Mouse (Mus musculus): ENCODE data around the gene Tulp2.
"Not testable (repeated sequence)": the region's sequence is repeated elsewhere in the genome, so short reads cannot be mapped to it uniquely, and the experiment has no call there.

The Tulp2 gene

DNA sequence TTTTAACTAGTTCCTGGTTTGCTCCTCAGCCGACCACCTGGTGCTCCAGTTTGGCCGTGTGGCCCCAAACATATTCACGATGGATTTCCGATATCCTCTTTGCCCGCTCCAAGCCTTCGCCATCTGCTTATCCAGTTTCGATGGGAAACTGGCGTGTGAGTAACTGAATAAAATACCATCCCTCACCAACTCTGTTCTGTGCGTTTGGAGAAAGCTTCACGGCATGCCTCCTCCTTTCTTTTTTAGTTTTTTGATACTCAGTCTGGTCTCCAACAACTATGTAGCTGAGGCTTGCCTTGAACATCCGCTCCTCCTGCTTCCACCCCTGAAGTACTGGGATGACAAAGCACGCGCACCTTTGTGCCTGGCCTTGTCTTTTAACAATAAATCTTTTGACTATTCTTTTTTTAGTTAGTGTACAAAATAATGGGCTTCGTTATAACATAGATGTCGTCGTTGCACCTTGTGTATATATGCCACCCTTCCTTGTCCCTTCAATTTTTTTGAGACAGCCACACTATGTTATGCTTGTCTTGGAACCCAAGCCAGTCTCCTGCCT lies 40.6 kb downstream of the Tulp2 start:
- DNase-seq (ENCODE audit: low read depth), result no peak

DNA sequence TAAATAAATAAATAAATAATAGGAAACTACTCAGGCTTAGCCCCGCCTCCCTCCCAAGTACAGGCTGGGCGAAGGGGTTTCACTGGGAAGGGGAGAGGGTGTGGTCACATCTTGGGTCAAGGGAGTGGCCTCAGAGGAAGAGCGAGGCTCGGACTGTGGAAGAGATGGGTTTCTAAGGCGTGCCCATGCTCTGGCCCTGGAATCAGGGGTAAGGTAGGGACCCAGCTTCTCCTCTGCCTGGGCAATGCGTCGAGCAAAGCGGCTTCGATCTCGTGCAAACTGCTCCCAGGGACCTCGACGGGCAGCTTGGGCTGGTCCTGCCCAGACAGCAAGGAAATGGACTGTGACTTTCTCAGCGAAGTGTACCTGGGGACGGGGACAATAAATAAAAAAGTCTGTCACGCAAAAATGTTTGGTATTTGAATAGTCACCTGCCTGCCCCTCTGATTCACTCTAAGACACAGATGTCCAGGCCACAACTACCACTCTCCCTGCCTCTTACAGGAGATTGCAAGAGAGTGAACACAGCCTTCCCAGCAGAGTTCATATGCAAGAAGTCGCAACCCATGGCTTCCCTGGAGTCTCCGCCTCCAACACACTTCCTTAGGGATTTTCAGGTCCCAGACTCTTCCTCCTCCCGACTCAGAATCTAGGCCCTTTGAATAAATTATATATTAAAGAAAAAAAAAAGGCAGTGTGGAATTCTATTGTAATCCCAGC lies 41.4 kb downstream of the Tulp2 start:
- DNase-seq (ENCODE audit: low read depth), result no peak

- DNase-seq (ENCODE audit: low read depth), result no peak
Observed at GRCm38 (mm10) chr7:45523678-45524170, 42.0 kb downstream of the Tulp2 start.

DNA sequence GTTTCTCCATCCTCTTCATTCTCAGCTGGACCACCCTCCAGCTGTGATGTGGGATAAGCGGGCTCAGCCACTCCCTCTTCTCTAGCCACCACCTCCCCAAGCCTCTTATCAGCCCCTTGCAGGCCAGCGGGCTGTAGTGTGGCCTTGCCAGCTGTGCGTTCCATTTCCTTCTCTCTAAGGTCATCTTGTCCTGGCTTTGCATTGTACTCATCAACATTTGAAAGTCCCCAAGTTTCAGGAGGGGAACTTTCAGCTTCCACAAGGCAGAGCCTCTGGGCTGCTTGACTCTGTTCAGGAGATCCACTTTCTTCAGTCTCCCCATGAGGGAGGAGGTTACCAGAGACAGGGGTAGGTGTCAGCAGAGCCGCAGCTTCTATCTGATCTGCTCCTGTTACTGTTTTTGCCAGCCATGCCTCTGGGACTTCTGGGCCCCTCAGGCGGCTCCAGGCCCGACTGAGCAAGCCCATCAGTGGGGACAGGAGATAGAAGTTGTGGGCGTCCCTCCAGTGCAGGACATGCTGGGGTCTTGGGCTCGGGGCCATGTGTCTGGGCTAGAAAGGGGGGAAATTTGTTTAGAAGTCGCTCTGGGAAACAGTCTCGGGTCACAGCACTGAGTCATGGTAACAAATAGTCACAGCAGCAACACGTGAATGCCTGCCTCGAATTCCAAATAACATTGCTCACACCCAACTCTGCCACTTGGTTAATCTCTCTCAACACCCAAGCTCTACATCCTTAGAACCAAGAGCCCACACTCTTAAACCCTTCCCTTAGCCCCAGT lies 43.4 kb downstream of the Tulp2 start:
- no peak for DNase-seq (ENCODE audit: low read depth)

- peak; percentile 97 for DNase-seq (ENCODE audit: low read depth)
Observed at GRCm38 (mm10) chr7:45525809-45526473, 44.3 kb downstream of the Tulp2 start, which contains the start of the genes Ppp1r15a and Plekha4. Gene Ppp1r15a, minus strand, starts transcription at chr7:45526268. Gene Plekha4, plus strand, starts transcription at chr7:45526330.

- DNase-seq (ENCODE audit: low read depth), result no peak
Observed at GRCm38 (mm10) chr7:45526474-45527120, 44.9 kb downstream of the Tulp2 start.

DNA sequence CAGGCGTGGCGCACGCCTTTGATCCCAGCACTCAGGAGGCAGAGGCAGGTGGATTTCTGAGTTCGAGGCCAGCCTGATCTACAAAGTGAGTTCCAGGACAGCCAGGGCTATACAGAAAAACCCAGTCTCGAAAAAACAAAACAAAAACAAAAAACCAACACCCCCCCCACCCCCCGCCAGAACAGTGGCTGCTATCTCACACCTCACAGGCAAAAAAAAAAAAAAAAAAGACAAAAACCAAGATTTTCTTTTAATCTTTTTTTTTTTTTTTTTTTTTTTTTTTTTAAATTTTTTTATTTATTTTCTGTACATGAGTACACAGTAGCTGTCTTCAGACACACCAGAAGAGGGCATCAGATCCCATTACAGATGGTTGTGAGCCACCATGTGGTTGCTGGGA lies 45.5 kb downstream of the Tulp2 start:
- not testable (repeated sequence) for DNase-seq (ENCODE audit: low read depth)

DNA sequence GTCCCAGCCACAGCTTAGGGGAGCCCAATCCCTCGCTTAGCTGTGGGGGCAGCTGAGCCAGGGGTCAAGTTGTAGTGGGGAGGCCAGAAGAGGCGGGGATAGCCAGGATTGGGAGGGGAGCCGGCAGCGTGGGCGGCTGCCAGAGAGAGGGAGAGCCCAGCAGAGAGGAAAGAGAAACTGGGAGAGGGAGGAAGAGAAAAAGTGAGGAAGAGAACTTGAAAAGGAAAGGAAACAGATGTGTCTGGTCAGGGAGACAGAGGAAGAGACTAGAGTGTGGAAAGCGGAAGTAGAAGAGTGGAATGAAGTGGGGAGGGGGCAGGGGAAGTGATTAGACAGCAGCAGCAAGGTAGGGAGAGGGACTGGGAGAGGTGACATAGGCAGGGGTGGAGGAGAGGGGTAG lies 47.8 kb downstream of the Tulp2 start:
- DNase-seq (ENCODE audit: low read depth), result no peak

DNA sequence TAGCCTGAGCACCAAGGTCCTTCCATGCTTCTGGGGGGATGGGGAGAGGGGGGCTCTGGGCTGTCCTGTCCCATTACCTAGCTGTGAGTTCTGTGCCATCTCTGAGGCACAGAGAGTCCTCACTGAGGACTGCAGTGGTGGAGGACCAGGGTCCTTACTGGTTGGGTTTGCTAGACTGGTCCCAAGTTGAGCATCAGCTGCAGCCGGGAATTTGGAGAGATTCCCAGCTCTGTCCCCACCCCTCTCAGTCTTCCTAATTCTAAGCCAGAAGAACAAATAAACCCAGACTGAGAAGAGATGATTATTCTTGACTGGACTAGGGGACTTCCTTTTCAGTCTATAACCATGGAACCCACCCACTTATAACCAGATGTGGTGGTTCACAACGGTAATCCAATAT lies 49.0 kb downstream of the Tulp2 start:
- DNase-seq (ENCODE audit: low read depth), result no peak

GRCm38 (mm10) chr7:45535676-45536075 lies 54.0 kb downstream of the Tulp2 start:
- DNase-seq (ENCODE audit: low read depth), result no peak

GRCm38 (mm10) chr7:45537602-45538001 lies 55.9 kb downstream of the Tulp2 start:
- DNase-seq (ENCODE audit: low read depth), result no peak

GRCm38 (mm10) chr7:45538163-45539041 lies 56.7 kb downstream of the Tulp2 start:
- peak; percentile 63 for DNase-seq (ENCODE audit: low read depth)

GRCm38 (mm10) chr7:45539095-45539494 lies 57.4 kb downstream of the Tulp2 start:
- DNase-seq (ENCODE audit: low read depth), result no peak

- no peak for DNase-seq (ENCODE audit: low read depth)
Observed at GRCm38 (mm10) chr7:45540213-45540612, 58.5 kb downstream of the Tulp2 start.

- no peak for DNase-seq (ENCODE audit: low read depth)
Observed at GRCm38 (mm10) chr7:45544525-45544924, 62.8 kb downstream of the Tulp2 start.

- DNase-seq (ENCODE audit: low read depth), result no peak
Observed at GRCm38 (mm10) chr7:45549641-45550436, 68.2 kb downstream of the Tulp2 start.

DNA sequence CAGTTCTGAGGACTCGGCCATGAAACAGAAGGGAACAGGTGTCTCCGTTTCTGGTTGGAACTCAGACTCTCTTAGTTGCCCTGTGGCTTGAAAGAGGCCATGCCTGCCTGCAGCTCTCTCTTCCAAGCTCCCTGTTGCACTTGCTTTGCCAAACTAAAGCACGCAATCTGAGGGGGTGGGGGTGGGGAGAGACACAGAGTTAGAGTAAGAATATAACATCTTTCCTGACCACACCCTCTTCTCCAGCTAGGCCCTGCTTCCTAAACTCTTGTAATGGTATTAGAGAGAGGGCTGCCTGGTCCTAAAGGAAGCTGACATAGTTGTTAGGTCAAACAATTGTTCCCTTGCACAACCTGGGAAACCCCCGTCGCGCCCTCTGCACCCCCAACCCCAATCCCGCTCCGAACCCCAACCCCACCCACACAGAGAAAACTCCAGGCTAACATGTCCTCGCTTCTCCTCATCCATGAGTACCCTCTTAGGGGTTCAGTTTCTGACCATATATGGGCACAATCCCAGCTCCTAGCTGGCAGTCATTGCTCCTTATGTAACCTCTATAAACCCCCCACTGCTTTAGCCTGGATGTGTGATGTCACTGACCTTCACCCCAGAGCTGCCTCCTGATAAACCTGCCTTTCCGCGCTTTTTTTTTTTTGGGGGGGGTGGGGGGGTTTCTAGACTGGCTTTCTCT lies 69.3 kb downstream of the Tulp2 start:
- no peak for DNase-seq (ENCODE audit: low read depth)

- no peak for DNase-seq (ENCODE audit: low read depth)
Observed at GRCm38 (mm10) chr7:45551512-45551883, 69.8 kb downstream of the Tulp2 start.

- DNase-seq (ENCODE audit: low read depth), result no peak
Observed at GRCm38 (mm10) chr7:45553519-45553918, 71.8 kb downstream of the Tulp2 start.

Data from fibroblast of lung, adult 2 months (primary cell).